Mouse (Mus musculus) urinary bladder, adult 2 months (tissue): ENCODE measurements around the gene Stpg3. TPM values are rescaled to one million over a fixed set of nuclear protein-coding genes. Genes with fewer than 3 reads are reported as not detected.
"Not testable (repeated sequence)": the region's sequence is repeated elsewhere in the genome, so short reads cannot be mapped to it uniquely, and the experiment has no call there.

Experiments used
- DNase-seq: peaks from one replicate; pipeline ENCODE4 v3.0.0; 2022; ENCODE audit warnings: low spot score
- polyA plus RNA-seq: library from polyadenylated mRNA; depleted of rRNA; stranded (reverse); fragments of >200 nt; gene quantifications from 2 replicates; pipeline ENCODE4 v1.2.3, GENCODE M21; 2012; rRNA removed

Gene Stpg3
- polyA plus RNA-seq: not detected in 2 replicates

GRCm38 (mm10) chr2:25214444-25214843 lies at the start of gene Stpg3:
Stpg3 (minus strand) TSS chr2:25214637.
- no peak for DNase-seq

GRCm38 (mm10) chr2:25263623-25264285 lies 49.3 kb upstream of the Stpg3 start:
- no peak for DNase-seq

GRCm38 (mm10) chr2:25262795-25263622 lies 48.6 kb upstream of the Stpg3 start:
- DNase-seq: peak; percentile 36

GRCm38 (mm10) chr2:25262291-25262767 lies 47.9 kb upstream of the Stpg3 start, which contains the start of gene Tprn:
Tprn (plus strand) TSS chr2:25262618.
- DNase-seq: peak; percentile 82

GRCm38 (mm10) chr2:25261870-25262269 lies 47.4 kb upstream of the Stpg3 start:
- DNase-seq: no peak

GRCm38 (mm10) chr2:25258887-25259286 lies 44.5 kb upstream of the Stpg3 start:
- no peak for DNase-seq

- not testable (repeated sequence) for DNase-seq
Measured at GRCm38 (mm10) chr2:25257250-25257649, 42.8 kb upstream of the Stpg3 start.

- DNase-seq: not testable (repeated sequence)
Measured at GRCm38 (mm10) chr2:25256443-25257109, 42.1 kb upstream of the Stpg3 start.

DNA sequence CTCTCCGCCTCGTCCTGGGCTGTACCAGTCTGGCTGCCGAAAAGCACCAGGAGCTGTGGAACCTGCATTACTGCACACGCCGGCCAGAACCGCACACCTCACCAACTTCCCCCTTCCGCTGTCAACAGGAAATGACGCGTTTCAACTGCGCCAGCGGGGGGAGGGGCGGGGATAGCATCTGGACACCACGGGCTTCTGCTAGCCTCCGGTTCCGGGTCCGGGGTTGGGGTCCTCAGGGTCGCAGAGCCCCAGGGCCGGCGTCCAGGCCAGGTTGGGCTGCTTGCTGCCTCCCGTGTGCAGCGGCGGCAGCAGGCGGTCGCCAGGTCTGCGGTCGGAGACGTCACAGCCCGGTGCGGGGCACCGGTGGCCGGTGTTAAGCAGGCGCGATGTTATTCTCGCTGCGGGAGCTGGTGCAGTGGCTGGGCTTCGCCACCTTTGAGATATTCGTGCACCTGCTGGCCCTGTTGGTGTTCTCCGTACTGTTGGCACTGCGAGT lies 40.9 kb upstream of the Stpg3 start, which contains the start of gene Tmem203:
Gene Tmem203 (plus strand): TSS at position 156 of the 496 bp plus-strand sequence.
- peak; percentile 75 for DNase-seq

GRCm38 (mm10) chr2:25252331-25252730 lies 37.9 kb upstream of the Stpg3 start:
- no peak for DNase-seq

GRCm38 (mm10) chr2:25246183-25247072 lies 32.0 kb upstream of the Stpg3 start, which contains the start of gene AL732309.1:
AL732309.1 (minus strand) TSS chr2:25246863.
- no peak for DNase-seq

DNA sequence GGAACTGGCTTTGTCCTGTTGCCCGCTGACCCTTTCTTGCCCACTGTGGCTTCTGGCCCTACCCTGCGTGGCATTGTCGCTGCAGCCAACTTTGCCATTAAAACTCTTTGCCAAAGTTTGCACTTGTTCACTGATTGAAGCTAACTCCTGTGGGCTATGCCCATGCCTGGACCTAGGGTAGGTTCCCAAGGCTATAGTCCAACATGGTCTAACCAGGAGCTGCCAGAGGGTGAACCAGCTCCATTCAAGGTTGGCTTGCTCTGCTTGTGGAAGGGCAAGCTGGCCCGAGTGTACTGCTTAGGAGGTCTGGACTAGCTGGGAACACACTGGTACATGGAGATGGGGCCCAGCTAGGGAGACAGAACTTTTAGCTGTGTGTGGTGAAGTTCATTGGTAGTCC lies 29.7 kb upstream of the Stpg3 start:
- no peak for DNase-seq

DNA sequence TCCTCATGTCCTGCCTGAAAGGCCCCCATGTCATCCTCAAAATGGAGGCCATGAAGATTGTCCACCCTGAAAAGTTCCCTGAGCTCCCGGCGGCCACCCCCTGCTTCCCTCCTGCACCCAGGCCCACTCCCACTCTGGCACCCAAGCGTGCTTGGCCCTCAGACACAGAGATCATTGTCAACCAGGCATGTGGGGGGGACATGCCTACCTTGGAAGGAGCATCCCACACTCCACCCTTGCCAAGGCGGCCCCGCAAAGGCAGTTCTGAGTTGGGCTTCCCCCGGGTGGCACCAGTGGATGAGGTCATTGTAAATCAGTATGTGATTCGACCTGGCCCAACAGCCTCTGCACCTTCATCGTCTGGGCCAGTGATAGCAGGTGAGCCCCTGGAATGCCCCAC lies 28.9 kb upstream of the Stpg3 start:
- no peak for DNase-seq

- no peak for DNase-seq
Measured at GRCm38 (mm10) chr2:25242101-25242506, 27.7 kb upstream of the Stpg3 start, which contains the start of the genes Rnf208 and Cysrt1. Rnf208 (plus strand) TSS chr2:25242255. Cysrt1 (minus strand) TSS chr2:25242452.

- DNase-seq: no peak
Measured at GRCm38 (mm10) chr2:25241438-25241775, 27.0 kb upstream of the Stpg3 start.

GRCm38 (mm10) chr2:25240723-25241437 lies 26.4 kb upstream of the Stpg3 start:
- no peak for DNase-seq

DNA sequence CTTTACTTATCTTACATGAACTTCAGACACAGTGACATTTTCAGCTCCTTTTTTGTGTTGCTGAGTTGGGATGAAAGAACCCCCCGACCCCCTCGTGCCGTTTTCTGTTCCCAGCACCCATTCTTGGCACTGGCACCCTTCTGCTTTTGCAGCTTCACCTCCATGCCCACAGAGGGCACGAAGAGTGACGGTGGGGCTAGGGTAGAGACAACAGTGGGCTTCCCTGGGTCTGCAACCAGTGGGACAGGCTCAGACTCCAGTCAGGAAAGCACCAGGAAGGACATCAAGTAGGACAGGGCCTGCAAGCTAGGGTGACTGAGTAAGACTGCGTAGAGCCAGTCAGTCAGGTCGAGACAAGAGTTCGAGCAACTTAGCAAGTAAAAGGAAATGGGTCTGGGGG lies 25.9 kb upstream of the Stpg3 start:
- no peak for DNase-seq

- no peak for DNase-seq
Measured at GRCm38 (mm10) chr2:25239766-25240165, 25.3 kb upstream of the Stpg3 start.

- no peak for DNase-seq
Measured at GRCm38 (mm10) chr2:25238106-25238505, 23.7 kb upstream of the Stpg3 start.

- no peak for DNase-seq
Measured at GRCm38 (mm10) chr2:25237522-25237921, 23.1 kb upstream of the Stpg3 start.
